Mouse (Mus musculus): ENCODE data around the gene Gm10358. TPM values are rescaled to one million over a fixed set of nuclear protein-coding genes. Genes with fewer than 3 reads are reported as not detected.

Gene Gm10358
- polyA plus RNA-seq (2015; fragmentation: Nextera tagmentation; extraction: Ambion mirVana) = 0.16 and 0.30 TPM in 2 replicates

GRCm38 (mm10) chr8:75406489-75406888 is at the start of gene Gm10358:
TSS of gene Gm10358 (minus strand) at chr8:75406589.

DNA sequence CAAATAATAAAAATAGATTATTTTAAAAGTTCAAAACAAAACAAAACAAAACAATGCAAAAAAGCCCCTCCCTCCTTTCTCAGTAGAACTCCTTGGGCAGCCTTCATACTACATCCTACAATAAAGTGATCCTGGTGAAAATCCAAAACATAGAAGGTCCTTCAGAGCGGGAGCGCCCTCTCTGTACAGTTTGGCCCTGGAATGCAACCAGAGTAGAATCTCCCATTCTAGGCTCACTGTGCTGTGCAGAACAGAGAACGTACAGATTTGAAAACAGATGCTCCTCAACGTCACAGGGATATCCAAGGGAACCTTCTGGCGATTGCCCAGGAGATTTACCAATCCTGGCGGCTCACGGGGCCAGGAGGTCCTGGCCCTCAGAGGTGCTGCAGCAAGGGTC is 42.0 kb upstream of the Gm10358 start, which contains the start of gene Iqcm:
Gene Iqcm (plus strand): TSS at position 301 of the 400 bp plus-strand sequence.

Other genes with a start within 250 kb of the Gm10358 start
- 8.3 and 8.7 TPM in 2 replicates for gene Rasd2, start 192.6 kb downstream of the Gm10358 start, polyA plus RNA-seq (2015; fragmentation: Nextera tagmentation; extraction: Ambion mirVana)
- not detected in 2 replicates for gene Iqcm, start 42.1 kb upstream of the Gm10358 start, polyA plus RNA-seq (2015; fragmentation: Nextera tagmentation; extraction: Ambion mirVana)

Measured in urinary bladder, postnatal 0 days (tissue).